In the genomic region with DNA sequence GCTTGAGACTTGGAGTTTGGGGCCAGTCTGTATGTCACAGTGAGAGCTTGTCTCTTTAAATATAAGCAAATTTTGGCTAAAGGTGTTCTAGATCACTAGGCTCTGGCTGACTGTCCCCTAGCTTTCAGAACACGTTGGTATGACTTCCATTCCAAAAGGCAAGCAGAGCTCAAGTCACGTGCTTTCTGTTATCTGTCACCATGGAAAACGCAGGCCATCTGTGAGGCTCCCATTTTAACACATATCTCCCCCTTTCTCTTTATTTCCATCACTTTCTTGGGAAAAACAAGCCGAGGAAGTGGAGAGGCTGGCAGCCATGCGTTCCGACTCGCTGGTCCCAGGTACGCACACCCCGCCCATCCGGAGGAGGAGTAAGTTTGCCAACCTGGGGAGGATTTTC, we compare ENCODE assay signal across 14 mouse cellular contexts.
"Had no signal": no experiment of that assay in that cellular context is flagged by ENCODE, and none has a peak within 500 bp of the region (broad histone marks: within the 10 kb centered on the region; RNA-seq: fewer than 3 reads in every experiment).

No protein-coding gene starts in this region.

- DNase-seq: kidney, adult 11 months; kidney, adult 9 months; kidney, postnatal 36 days; lung, adult 18-20 months; right cerebral cortex, postnatal 25 days; thymus, postnatal 4 days had no signal

- H3K27ac ChIP-seq: kidney, postnatal 0 days; left cerebral cortex, adult 2 months; limb, embryonic 13.5 days; liver, embryonic 14.5 days; midbrain, embryonic 13.5 days; neural tube, embryonic 15.5 days; stomach, postnatal 0 days had no signal

- H3K4me3 ChIP-seq: left cerebral cortex, adult 2 months; limb, embryonic 13.5 days; midbrain, embryonic 13.5 days; myocyte; neural tube, embryonic 15.5 days had no signal
